Mouse (Mus musculus) lung, postnatal 0 days (tissue): ENCODE data around the gene Tbx18. TPM values are rescaled to one million over a fixed set of nuclear protein-coding genes. Genes with fewer than 3 reads are reported as not detected.

Experiments used
- ATAC-seq: fragments of 200-750 bp; cut with Nextera tagmentation; 2 replicates; pipeline ENCODE4 v1.8.0; 2017; ENCODE audit warnings: moderate library complexity
- DNase-seq: peaks from one replicate; pipeline ENCODE4 v3.0.0-alpha.2; 2016; ENCODE audit warnings: low spot score
- H3K27ac ChIP-seq: fragments of 300-500 bp; sonication (generic); 2 replicates; pipeline ENCODE4 v1.5.1; 2014; ENCODE audit warnings: antibody characterized with exemption, mild to moderate bottlenecking, low read length, mixed read lengths
- H3K27me3 ChIP-seq: fragments of 300-500 bp; sonication (generic); replicated peaks from 2 replicates; pipeline ENCODE4 v1.6.1; 2014; ENCODE audit warnings: low read length, mixed read lengths; ENCODE audit not compliant: insufficient read depth
- H3K36me3 ChIP-seq: fragments of 300-500 bp; sonication (generic); 2 replicates; pipeline ENCODE4 v1.6.1; 2014; ENCODE audit warnings: low read length, mixed read lengths; ENCODE audit not compliant: insufficient read depth
- H3K4me1 ChIP-seq: fragments of 300-500 bp; sonication (generic); 2 replicates; pipeline ENCODE4 v1.6.1; 2014; ENCODE audit warnings: antibody characterized with exemption, low read depth, low read length, mixed read lengths; ENCODE audit not compliant: insufficient read depth
- H3K4me2 ChIP-seq: fragments of 300-500 bp; sonication (generic); replicated peaks from 2 replicates; pipeline ENCODE4 v1.6.1; 2014; ENCODE audit warnings: low read depth, mild to moderate bottlenecking, low read length, moderate library complexity, mixed read lengths
- H3K4me3 ChIP-seq: fragments of 300-500 bp; sonication (generic); 2 replicates; pipeline ENCODE4 v1.5.1; 2014; ENCODE audit warnings: low read depth, low read length
- H3K9ac ChIP-seq: fragments of 300-500 bp; sonication (generic); replicated peaks from 2 replicates; pipeline ENCODE4 v1.6.1; 2014; ENCODE audit warnings: low read depth, mild to moderate bottlenecking
- H3K9me3 ChIP-seq: fragments of 300-500 bp; sonication (generic); 2 replicates; pipeline ENCODE4 v1.6.1; 2016; ENCODE audit warnings: low read length, mixed read lengths
- CTCF ChIP-seq: IDR thresholded peaks from 2 replicates; pipeline ENCODE4 v1.5.1; 2016; ENCODE audit warnings: antibody characterized with exemption, mild to moderate bottlenecking
- EP300 ChIP-seq: IDR thresholded peaks from 2 replicates; pipeline ENCODE4 v1.6.1; 2016; ENCODE audit warnings: antibody characterized with exemption, mild to moderate bottlenecking, control low read depth
- WGBS: fragments of 180-500 bp; shearing (Covaris S2); extraction: QIAGEN DNeasy Blood & Tissue Kit; methylation state at CpG from one replicate; pipeline ENCODE4 v1.1.7; 2014; 5-methylcytosine and 5-hydroxymethylcytosine counted together
- polyA plus RNA-seq: library from polyadenylated mRNA; unstranded; fragments of >200 nt; fragmentation: Nextera tagmentation; extraction: Ambion mirVana; gene quantifications from 2 replicates; pipeline ENCODE4 v1.2.1, GENCODE M21; 2015

Tbx18 gene
- polyA plus RNA-seq, 1 experiment from 2014 or later = 0.17 TPM

GRCm38 (mm10) chr9:87728107-87728506, 3.0 kb downstream of the Tbx18 start:
- no peak for DNase-seq
- Histone ChIP-seq H3K36me3 (no peaks in the 10 kb centered on the region), H3K4me3 (no peak overlapping the region), H3K27me3 (peaks cover 67% of the 10 kb centered on the region), H3K9ac (no peak overlapping the region), H3K4me2 (no peak overlapping the region), H3K4me1 (peaks cover 10% of the 10 kb centered on the region; the same call in 1 of the 2 replicates), H3K27ac (no peak overlapping the region), H3K9me3 (no peaks in the 10 kb centered on the region)
- 26% methylated on average over 3 of the region's 3 CpGs for WGBS
- TF ChIP-seq EP300 = no peak
- no peak for TF ChIP-seq CTCF
- no peak for ATAC-seq

GRCm38 (mm10) chr9:87727155-87727953, 3.7 kb downstream of the Tbx18 start:
- ATAC-seq (no peak), DNase-seq (no peak)
- Histone ChIP-seq H3K36me3 (no peaks in the 10 kb centered on the region), H3K27me3 (peaks cover 60% of the 10 kb centered on the region), H3K4me2 (no peak overlapping the region), H3K9me3 (no peaks in the 10 kb centered on the region), H3K4me3 (no peak overlapping the region), H3K9ac (no peak overlapping the region), H3K27ac (no peak overlapping the region), H3K4me1 (peaks cover 10% of the 10 kb centered on the region; the same call in 1 of the 2 replicates)
- TF ChIP-seq EP300 (no peak), CTCF (no peak)
- WGBS = 14% methylated on average over 12 of the region's 12 CpGs

GRCm38 (mm10) chr9:87721793-87722192, 9.3 kb downstream of the Tbx18 start:
- H3K4me2 ChIP-seq = no peak overlapping the region
- peaks cover 14% of the 10 kb centered on the region; the same call in 1 of the 2 replicates for H3K27me3 ChIP-seq
- 66% methylated on average over 2 of the region's 2 CpGs for WGBS
- no peak overlapping the region for H3K9ac ChIP-seq
- H3K36me3 ChIP-seq = no peaks in the 10 kb centered on the region
- no peak for DNase-seq
- H3K9me3 ChIP-seq = no peaks in the 10 kb centered on the region
- no peaks in the 10 kb centered on the region for H3K4me1 ChIP-seq
- ATAC-seq = no peak
- no peak overlapping the region for H3K4me3 ChIP-seq
- H3K27ac ChIP-seq = no peak overlapping the region
- peak; percentile 34 for TF ChIP-seq CTCF
- TF ChIP-seq EP300 = no peak

GRCm38 (mm10) chr9:87710360-87710759, 20.7 kb downstream of the Tbx18 start:
- 69% methylated on average over 4 of the region's 4 CpGs for WGBS
- no peaks in the 10 kb centered on the region for H3K4me1 ChIP-seq
- H3K27me3 ChIP-seq = no peaks in the 10 kb centered on the region
- H3K9me3 ChIP-seq = no peaks in the 10 kb centered on the region
- DNase-seq (no peak), ATAC-seq (no peak)
- H3K36me3 ChIP-seq = no peaks in the 10 kb centered on the region
- no peak overlapping the region for H3K27ac ChIP-seq
- H3K9ac ChIP-seq = no peak overlapping the region
- H3K4me3 ChIP-seq = no peak overlapping the region
- H3K4me2 ChIP-seq = no peak overlapping the region
- TF ChIP-seq CTCF = no peak
- TF ChIP-seq EP300 = no peak

- Histone ChIP-seq H3K27ac (no peak overlapping the region), H3K4me3 (no peak overlapping the region), H3K36me3 (no peaks in the 10 kb centered on the region), H3K9ac (no peak overlapping the region), H3K4me2 (no peak overlapping the region), H3K4me1 (no peaks in the 10 kb centered on the region), H3K27me3 (no peaks in the 10 kb centered on the region), H3K9me3 (no peaks in the 10 kb centered on the region)
- TF ChIP-seq EP300 (no peak), CTCF (peak; percentile 76)
- ATAC-seq (no peak), DNase-seq (peak; percentile 31)
Observed at GRCm38 (mm10) chr9:87708151-87708550, 22.9 kb downstream of the Tbx18 start.

GRCm38 (mm10) chr9:87702267-87702666, 28.8 kb downstream of the Tbx18 start:
- TF ChIP-seq CTCF = no peak
- no peak for TF ChIP-seq EP300
- H3K4me3 ChIP-seq = no peak overlapping the region
- H3K4me2 ChIP-seq = no peak overlapping the region
- H3K9me3 ChIP-seq = no peaks in the 10 kb centered on the region
- no peaks in the 10 kb centered on the region for H3K36me3 ChIP-seq
- H3K4me1 ChIP-seq = no peaks in the 10 kb centered on the region
- DNase-seq (no peak), ATAC-seq (no peak)
- H3K27ac ChIP-seq = no peak overlapping the region
- H3K27me3 ChIP-seq = no peaks in the 10 kb centered on the region
- WGBS = 56% methylated on average over 2 of the region's 2 CpGs
- no peak overlapping the region for H3K9ac ChIP-seq
